Mouse (Mus musculus): ENCODE results near the gene Tspan17.

GRCm38 (mm10) chr13:54760906-54761305 lies 28.3 kb upstream of the Tspan17 start:
- no peak for TF ChIP-seq USF1 (IDR thresholded peaks at IDR 0.05; ENCODE audit: low read depth)
- no peak for TF ChIP-seq MYOG (IDR thresholded peaks at IDR 0.05; ENCODE audit: control insufficient read depth, extremely low read depth, insufficient read length)
